Comparison of ENCODE assay signal across 9 mouse cellular contexts in the genomic region with DNA sequence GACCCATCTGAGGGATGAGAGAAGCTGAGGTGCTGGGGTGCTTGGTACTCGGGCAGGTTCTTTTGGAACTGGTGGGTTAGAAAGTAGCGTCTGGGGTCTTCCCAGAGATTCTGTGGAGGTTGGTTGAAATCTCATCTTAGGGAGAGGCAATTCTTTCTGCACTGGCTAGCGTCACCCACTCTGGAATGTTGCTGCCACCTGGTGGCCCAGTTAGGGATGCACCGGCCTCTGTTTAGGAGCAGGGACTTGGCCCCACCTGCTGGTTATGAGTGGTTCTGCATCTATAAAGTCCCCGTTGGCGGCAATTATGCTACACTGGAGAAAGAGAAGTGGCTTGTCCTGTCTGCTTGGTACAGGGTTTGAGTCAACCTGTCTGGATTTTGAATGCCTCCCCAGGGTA. TPM values are rescaled to one million over a fixed set of nuclear protein-coding genes. Genes with fewer than 3 reads are reported as not detected.
DNase-seq lines count a peak whose midpoint lies in the region; ATAC-seq and TF ChIP-seq lines count a peak whose summit lies in the region.
"Had no signal": no experiment of that assay in that cellular context is flagged by ENCODE, and none has a peak within 500 bp of the region (broad histone marks: within the 10 kb centered on the region; RNA-seq: fewer than 3 reads in every experiment).

No protein-coding gene starts in this region.

- H3K9ac ChIP-seq in forebrain, embryonic 14.5 days (ENCODE audit: low read length) = no peak overlapping the region
- H3K9ac ChIP-seq in neural tube, embryonic 15.5 days (replicated peaks) = 0 out of 2 replicates have a peak overlapping the region, but pooled peaks have one; percentile 17

- no peaks in the 10 kb centered on the region for H3K9me3 ChIP-seq in E14TG2a.4 (ENCODE audit: low read length)
- no peaks in the 10 kb centered on the region for H3K9me3 ChIP-seq in forebrain, embryonic 14.5 days (replicated peaks; ENCODE audit: control insufficient read depth, low read length)
- H3K9me3 ChIP-seq in neural tube, embryonic 15.5 days (replicated peaks) = no peaks in the 10 kb centered on the region

- peak; percentile 76 for ATAC-seq in forebrain, embryonic 14.5 days
- ATAC-seq in hematopoietic stem cell, adult 5-6 weeks (replicated peaks in 1 of 2; ENCODE audit: insufficient read depth in 1 of 2, low FRiP score in 2 of 2, low TSS enrichment in 1 of 2, low read depth in 1 of 2, poor library complexity in 2 of 2, severe bottlenecking in 2 of 2) = peak; percentile 84 to 87
- ATAC-seq in neural tube, embryonic 15.5 days (ENCODE audit: low FRiP score) = peak; percentile 69

- TF ChIP-seq POLR2A in testis, adult 2 months (IDR thresholded peaks at IDR 0.05; ENCODE audit: control insufficient read depth, low read depth, low read length) = no peak

- peaks cover 45% of the 10 kb centered on the region for H3K27me3 ChIP-seq in E14TG2a.4 (ENCODE audit: insufficient read depth, low read length)
- H3K27me3 ChIP-seq in forebrain, embryonic 14.5 days (replicated peaks; ENCODE audit: control insufficient read depth, insufficient read depth, low read length) = peaks cover 30% of the 10 kb centered on the region
- peaks cover 37% of the 10 kb centered on the region for H3K27me3 ChIP-seq in neural tube, embryonic 15.5 days (replicated peaks)
- H3K27me3 ChIP-seq in testis, adult 2 months (ENCODE audit: control insufficient read depth, insufficient read depth, low read length) = no peaks in the 10 kb centered on the region

- H3K27ac ChIP-seq in forebrain, embryonic 14.5 days (ENCODE audit: low read depth, low read length) = no peak overlapping the region
- H3K27ac ChIP-seq in neural tube, embryonic 15.5 days (replicated peaks) = no peak overlapping the region
- H3K27ac ChIP-seq in testis, adult 2 months (ENCODE audit: control insufficient read depth, insufficient read depth, low read depth, low read length) = no peak overlapping the region

- WGBS in forebrain, embryonic 14.5 days = 2% methylated on average over 6 of the region's 6 CpGs
- 2% methylated on average over 6 of the region's 6 CpGs for WGBS in neural tube, embryonic 15.5 days

- no peaks in the 10 kb centered on the region for H3K36me3 ChIP-seq in E14TG2a.4 (ENCODE audit: insufficient read depth, low read length)
- no peaks in the 10 kb centered on the region for H3K36me3 ChIP-seq in forebrain, embryonic 14.5 days (ENCODE audit: control insufficient read depth, insufficient read depth, low read length)
- no peaks in the 10 kb centered on the region for H3K36me3 ChIP-seq in neural tube, embryonic 15.5 days
- H3K36me3 ChIP-seq in testis, adult 2 months (ENCODE audit: control insufficient read depth, insufficient read depth, low read length) = no peaks in the 10 kb centered on the region

- DNase-seq in c-Kit-positive CD71-positive TER-119-negative erythroid progenitor cells, embryonic 14.5 days (ENCODE audit: low read depth) = peak; percentile 57
- peak; percentile 95 for DNase-seq in forebrain, embryonic 14.5 days (ENCODE audit: low spot score)
- peak; percentile 84 to 95 for DNase-seq in layer of hippocampus, adult 18-20 months (ENCODE audit: low spot score in 2 of 2)
- peak; percentile 78 to 84 for DNase-seq in lung, adult 18-20 months

- H3K4me2 ChIP-seq in forebrain, embryonic 14.5 days (ENCODE audit: low read length) = no peak overlapping the region
- H3K4me2 ChIP-seq in neural tube, embryonic 15.5 days = no peak overlapping the region

- peaks cover 77% of the 10 kb centered on the region for H3K4me1 ChIP-seq in E14TG2a.4 (replicated peaks; ENCODE audit: low read depth, low read length)
- H3K4me1 ChIP-seq in forebrain, embryonic 14.5 days (ENCODE audit: control insufficient read depth, insufficient read depth, low read length) = no peaks in the 10 kb centered on the region
- peaks cover 13% of the 10 kb centered on the region for H3K4me1 ChIP-seq in neural tube, embryonic 15.5 days
- peaks cover 9% of the 10 kb centered on the region; the same call in 1 of the 2 replicates for H3K4me1 ChIP-seq in testis, adult 2 months (ENCODE audit: control insufficient read depth, insufficient read depth, low read length)

- 0 out of 2 replicates have a peak overlapping the region, but pooled peaks have one; percentile 13 for H3K4me3 ChIP-seq in E14TG2a.4 (replicated peaks; ENCODE audit: low read length)
- no peak overlapping the region for H3K4me3 ChIP-seq in forebrain, embryonic 14.5 days (ENCODE audit: low read depth, low read length)
- H3K4me3 ChIP-seq in neural tube, embryonic 15.5 days (replicated peaks) = no peak overlapping the region
- H3K4me3 ChIP-seq in testis, adult 2 months (ENCODE audit: control insufficient read depth, low read depth, low read length) = no peak overlapping the region
- H3K4me3 ChIP-seq: erythroblast, embryonic 14.5 days had no signal

- TF ChIP-seq CTCF in E14TG2a.4 (conservative IDR thresholded peaks at IDR 0.05; ENCODE audit: low read length) = peak; percentile 97
- peak; percentile 99 for TF ChIP-seq CTCF in testis, adult 2 months (IDR thresholded peaks at IDR 0.05; ENCODE audit: control insufficient read depth, insufficient read depth, insufficient replicate concordance, low read depth, low read length)

RNA-seq across cellular contexts. Expression of gene Kctd15, which starts 15.4 kb away (rescaled TPM):
- polyA plus RNA-seq in forebrain, embryonic 14.5 days (2014; fragmentation: Nextera tagmentation; extraction: Ambion mirVana) = 13.9 and 16.0 TPM in 2 replicates
- 1.3 TPM in 1 of 2 replicates, not detected in the other for total RNA-seq in hematopoietic stem cell, adult 5-6 weeks (2017)
- 10 to 100 TPM; 12.3 to 15.1 TPM for total RNA-seq in layer of hippocampus, adult 18-20 months (2021)
- polyA plus RNA-seq in neural tube, embryonic 15.5 days (2015; fragmentation: Nextera tagmentation; extraction: Ambion mirVana) = 26.0 and 26.9 TPM in 2 replicates
- 2.6 and 3.3 TPM in 2 replicates for polyA plus RNA-seq in testis, adult 2 months (2012; rRNA removed)
- polyA plus RNA-seq: erythroblast, embryonic 14.5 days had no signal
